13 mouse cellular contexts compared by ENCODE assay signal in genomic region chr11:102293971-102294370, GRCm38 (mm10). TPM values are rescaled to one million over a fixed set of nuclear protein-coding genes. Genes with fewer than 3 reads are reported as not detected.
DNase-seq lines count a peak whose midpoint lies in the region; ATAC-seq lines count a peak whose summit lies in the region.
"Had no signal": no experiment of that assay in that cellular context is flagged by ENCODE, and none has a peak within 500 bp of the region (broad histone marks: within the 10 kb centered on the region; RNA-seq: fewer than 3 reads in every experiment).

No protein-coding gene starts in this region.

- peaks cover 49% of the 10 kb centered on the region for H3K4me1 ChIP-seq in hindbrain, embryonic 10.5 days (replicated peaks)
- H3K4me1 ChIP-seq in hindbrain, embryonic 11.5 days (replicated peaks; ENCODE audit: control insufficient read depth, insufficient read depth, low read length), result peaks cover 8% of the 10 kb centered on the region
- peaks cover 27% of the 10 kb centered on the region for H3K4me1 ChIP-seq in hindbrain, embryonic 15.5 days (replicated peaks)
- peaks cover 38% of the 10 kb centered on the region for H3K4me1 ChIP-seq in neural tube, embryonic 15.5 days

- no peaks in the 10 kb centered on the region for H3K9me3 ChIP-seq in hindbrain, embryonic 10.5 days
- H3K9me3 ChIP-seq in hindbrain, embryonic 11.5 days (ENCODE audit: control insufficient read depth, low read length), result no peaks in the 10 kb centered on the region
- no peaks in the 10 kb centered on the region for H3K9me3 ChIP-seq in hindbrain, embryonic 15.5 days
- no peaks in the 10 kb centered on the region for H3K9me3 ChIP-seq in neural tube, embryonic 15.5 days (replicated peaks)
- H3K9me3 ChIP-seq: limb, embryonic 15.5 days had no signal

- H3K9ac ChIP-seq in hindbrain, embryonic 11.5 days (ENCODE audit: low read depth, low read length), result no peak overlapping the region
- H3K9ac ChIP-seq in hindbrain, embryonic 15.5 days, result 0 out of 2 replicates have a peak overlapping the region, but pooled peaks have one; percentile 90
- no peak overlapping the region for H3K9ac ChIP-seq in neural tube, embryonic 15.5 days (replicated peaks)

- peak overlapping the region; percentile 84; the same call in 1 of the 2 replicates for H3K4me3 ChIP-seq in hindbrain, embryonic 10.5 days
- H3K4me3 ChIP-seq in hindbrain, embryonic 11.5 days (ENCODE audit: low read depth, low read length), result no peak overlapping the region
- H3K4me3 ChIP-seq in hindbrain, embryonic 15.5 days, result no peak overlapping the region
- H3K4me3 ChIP-seq in neural tube, embryonic 15.5 days (replicated peaks), result no peak overlapping the region
- H3K4me3 ChIP-seq: gastrocnemius, adult 2 months had no signal

- no peaks in the 10 kb centered on the region for H3K27me3 ChIP-seq in hindbrain, embryonic 10.5 days (ENCODE audit: insufficient read depth, poor library complexity, severe bottlenecking)
- no peaks in the 10 kb centered on the region for H3K27me3 ChIP-seq in hindbrain, embryonic 11.5 days (ENCODE audit: control insufficient read depth, insufficient read depth, low read length)
- no peaks in the 10 kb centered on the region for H3K27me3 ChIP-seq in hindbrain, embryonic 15.5 days
- no peaks in the 10 kb centered on the region for H3K27me3 ChIP-seq in neural tube, embryonic 15.5 days (replicated peaks)
- H3K27me3 ChIP-seq: CH12.LX; limb, embryonic 15.5 days had no signal

- H3K27ac ChIP-seq in hindbrain, embryonic 10.5 days, result no peak overlapping the region
- no peak overlapping the region for H3K27ac ChIP-seq in hindbrain, embryonic 11.5 days (ENCODE audit: low read depth, low read length)
- H3K27ac ChIP-seq in hindbrain, embryonic 15.5 days (replicated peaks), result no peak overlapping the region
- H3K27ac ChIP-seq in neural tube, embryonic 15.5 days (replicated peaks), result no peak overlapping the region
- H3K27ac ChIP-seq: kidney, postnatal 0 days had no signal

- no peak for DNase-seq in hindbrain, embryonic 10.5 days (ENCODE audit: low spot score)
- no peak for DNase-seq in hindbrain, embryonic 11.5 days (ENCODE audit: low spot score)
- DNase-seq in spleen, postnatal 4 days (ENCODE audit: low spot score in 2 of 2), result peak; percentile 11 to 62
- no peak for DNase-seq in spleen, adult 12 weeks (ENCODE audit: low spot score)
- DNase-seq in thymus, postnatal 0 days (ENCODE audit: low spot score), result no peak
- DNase-seq: cerebellum, postnatal 36 days; gastrocnemius, adult 2 months; thymus, adult 2 months had no signal

- no peak overlapping the region for H3K4me2 ChIP-seq in hindbrain, embryonic 11.5 days (replicated peaks; ENCODE audit: low read depth, low read length)
- 0 out of 2 replicates have a peak overlapping the region, but pooled peaks have one; percentile 93 for H3K4me2 ChIP-seq in hindbrain, embryonic 15.5 days
- H3K4me2 ChIP-seq in neural tube, embryonic 15.5 days, result 0 out of 2 replicates have a peak overlapping the region, but pooled peaks have one; percentile 71

- 96% methylated on average over 13 of the region's 13 CpGs for WGBS in hindbrain, embryonic 10.5 days
- 94% methylated on average over 13 of the region's 13 CpGs for WGBS in hindbrain, embryonic 11.5 days
- 96% methylated on average over 13 of the region's 13 CpGs for WGBS in hindbrain, embryonic 15.5 days
- 94% methylated on average over 13 of the region's 13 CpGs for WGBS in neural tube, embryonic 15.5 days

- ATAC-seq in hindbrain, embryonic 11.5 days (ENCODE audit: low FRiP score), result no peak
- no peak for ATAC-seq in hindbrain, embryonic 15.5 days (ENCODE audit: low FRiP score, low read depth)
- ATAC-seq in neural tube, embryonic 15.5 days (ENCODE audit: low FRiP score), result no peak

- peaks cover 61% of the 10 kb centered on the region for H3K36me3 ChIP-seq in hindbrain, embryonic 10.5 days
- H3K36me3 ChIP-seq in hindbrain, embryonic 11.5 days (ENCODE audit: control insufficient read depth, insufficient read depth, low read length), result peaks cover 14% of the 10 kb centered on the region
- H3K36me3 ChIP-seq in hindbrain, embryonic 15.5 days, result peaks cover 34% of the 10 kb centered on the region
- H3K36me3 ChIP-seq in neural tube, embryonic 15.5 days, result peaks cover 43% of the 10 kb centered on the region

RNA-seq across cellular contexts. Expression of gene Atxn7l3, which starts 2.5 kb away (rescaled TPM):
- 16.8 and 18.7 TPM in 2 replicates for polyA plus RNA-seq in hindbrain, embryonic 10.5 days (2016; fragmentation: Nextera tagmentation; extraction: Ambion mirVana)
- polyA plus RNA-seq in hindbrain, embryonic 11.5 days (2014; fragmentation: Nextera tagmentation; extraction: Ambion mirVana), result 17.5 and 22.0 TPM in 2 replicates
- 30.2 and 31.4 TPM in 2 replicates for polyA plus RNA-seq in hindbrain, embryonic 15.5 days (2015; fragmentation: Nextera tagmentation; extraction: Ambion mirVana)
- polyA plus RNA-seq in neural tube, embryonic 15.5 days (2015; fragmentation: Nextera tagmentation; extraction: Ambion mirVana), result 27.2 and 28.1 TPM in 2 replicates
- 13.1 and 15.4 TPM in 2 replicates for polyA plus RNA-seq in thymus, postnatal 0 days (2015; fragmentation: Nextera tagmentation; extraction: Ambion mirVana)

RNA-seq across cellular contexts. Expression of gene Tmub2, which starts 9.2 kb away (rescaled TPM):
- 52.3 and 69.6 TPM in 2 replicates for polyA plus RNA-seq in hindbrain, embryonic 10.5 days (2016; fragmentation: Nextera tagmentation; extraction: Ambion mirVana)
- polyA plus RNA-seq in hindbrain, embryonic 11.5 days (2014; fragmentation: Nextera tagmentation; extraction: Ambion mirVana), result 64.0 and 65.2 TPM in 2 replicates
- polyA plus RNA-seq in hindbrain, embryonic 15.5 days (2015; fragmentation: Nextera tagmentation; extraction: Ambion mirVana), result 80.4 and 83.3 TPM in 2 replicates
- polyA plus RNA-seq in neural tube, embryonic 15.5 days (2015; fragmentation: Nextera tagmentation; extraction: Ambion mirVana), result 79.8 and 83.7 TPM in 2 replicates
- 41.1 and 45.1 TPM in 2 replicates for polyA plus RNA-seq in thymus, postnatal 0 days (2015; fragmentation: Nextera tagmentation; extraction: Ambion mirVana)

RNA-seq across cellular contexts. Expression of gene Asb16, which starts 25.4 kb away (rescaled TPM):
- polyA plus RNA-seq in hindbrain, embryonic 10.5 days (2016; fragmentation: Nextera tagmentation; extraction: Ambion mirVana), result 0.08 TPM in 1 of 2 replicates, not detected in the other
- 0.06 and 0.08 TPM in 2 replicates for polyA plus RNA-seq in hindbrain, embryonic 11.5 days (2014; fragmentation: Nextera tagmentation; extraction: Ambion mirVana)
- polyA plus RNA-seq in hindbrain, embryonic 15.5 days (2015; fragmentation: Nextera tagmentation; extraction: Ambion mirVana), result 0.10 and 0.13 TPM in 2 replicates
- polyA plus RNA-seq in neural tube, embryonic 15.5 days (2015; fragmentation: Nextera tagmentation; extraction: Ambion mirVana), result 0.10 and 0.12 TPM in 2 replicates
- polyA plus RNA-seq in thymus, postnatal 0 days (2015; fragmentation: Nextera tagmentation; extraction: Ambion mirVana), result 0.07 TPM in 1 of 2 replicates, not detected in the other
- polyA plus RNA-seq: kidney, postnatal 0 days had no signal

RNA-seq across cellular contexts. Expression of gene Ubtf, which starts 25.6 kb away (rescaled TPM):
- 82.6 and 91.7 TPM in 2 replicates for polyA plus RNA-seq in hindbrain, embryonic 10.5 days (2016; fragmentation: Nextera tagmentation; extraction: Ambion mirVana)
- 82.1 and 83.4 TPM in 2 replicates for polyA plus RNA-seq in hindbrain, embryonic 11.5 days (2014; fragmentation: Nextera tagmentation; extraction: Ambion mirVana)
- 77.7 and 85.0 TPM in 2 replicates for polyA plus RNA-seq in hindbrain, embryonic 15.5 days (2015; fragmentation: Nextera tagmentation; extraction: Ambion mirVana)
- polyA plus RNA-seq in neural tube, embryonic 15.5 days (2015; fragmentation: Nextera tagmentation; extraction: Ambion mirVana), result 68.9 and 79.5 TPM in 2 replicates
- polyA plus RNA-seq in thymus, postnatal 0 days (2015; fragmentation: Nextera tagmentation; extraction: Ambion mirVana), result 95.2 and 96.8 TPM in 2 replicates

RNA-seq across cellular contexts. Expression of gene BC030867, which starts 45.3 kb away (rescaled TPM):
- 20.9 and 28.3 TPM in 2 replicates for polyA plus RNA-seq in hindbrain, embryonic 10.5 days (2016; fragmentation: Nextera tagmentation; extraction: Ambion mirVana)
- 13.2 and 14.0 TPM in 2 replicates for polyA plus RNA-seq in hindbrain, embryonic 11.5 days (2014; fragmentation: Nextera tagmentation; extraction: Ambion mirVana)
- polyA plus RNA-seq in hindbrain, embryonic 15.5 days (2015; fragmentation: Nextera tagmentation; extraction: Ambion mirVana), result 3.3 and 3.4 TPM in 2 replicates
- polyA plus RNA-seq in neural tube, embryonic 15.5 days (2015; fragmentation: Nextera tagmentation; extraction: Ambion mirVana), result 2.2 and 5.1 TPM in 2 replicates
- 8.6 and 11.4 TPM in 2 replicates for polyA plus RNA-seq in thymus, postnatal 0 days (2015; fragmentation: Nextera tagmentation; extraction: Ambion mirVana)

Comparison
In these comparisons a context has a peak if more than half of its experiments do, and no peak if none do; other contexts are left out.
1. DNase-seq: peak in spleen, postnatal 4 days (2 of 2); none in hindbrain, embryonic 10.5 days (single experiment), hindbrain, embryonic 11.5 days (single experiment), spleen, adult 12 weeks (single experiment) and thymus, postnatal 0 days (single experiment).